Mouse (Mus musculus): ENCODE measurements around the gene Rapgef1.

DNA sequence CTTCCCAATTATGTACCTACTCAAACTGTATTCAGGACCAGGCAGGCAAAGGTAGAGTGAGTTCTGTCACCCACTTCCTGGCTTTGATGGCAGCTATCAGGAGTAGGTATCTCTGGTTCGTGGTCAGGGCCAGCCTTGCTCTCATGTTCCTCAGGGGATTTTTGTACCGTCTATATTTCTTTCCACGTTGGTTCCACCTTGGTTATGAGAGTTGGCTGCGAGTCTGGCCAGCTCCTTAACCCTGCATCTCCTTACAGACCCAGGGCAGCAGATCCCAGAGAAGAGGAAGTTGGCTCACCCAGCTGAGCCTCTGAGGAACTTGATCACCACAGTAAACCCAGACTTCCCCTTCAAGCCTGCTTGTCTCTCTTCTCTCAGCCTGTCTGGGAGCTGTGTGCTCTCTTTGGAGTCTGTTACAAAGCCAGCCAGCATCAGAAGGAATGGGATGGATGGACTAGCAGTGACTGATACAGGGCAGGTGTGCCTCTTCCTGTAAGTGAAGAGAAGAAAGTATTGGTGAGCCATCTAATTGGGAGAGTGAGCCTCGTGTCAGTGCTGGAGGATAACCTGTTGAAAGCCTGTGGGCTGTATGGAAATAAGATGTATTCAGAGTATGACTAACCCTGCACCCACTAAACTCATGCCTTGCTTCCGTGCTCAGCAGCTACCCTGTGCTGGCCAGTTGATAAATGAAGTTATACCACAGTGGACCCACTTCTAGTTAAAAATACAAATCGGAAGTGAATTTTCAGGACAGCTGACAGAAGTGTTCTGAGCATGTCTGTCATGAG lies 53.4 kb downstream of the Rapgef1 start:
- TF ChIP-seq POLR2A (IDR thresholded peaks at IDR 0.05; ENCODE audit: extremely low read depth, insufficient read depth, low read length), result no peak
- TF ChIP-seq CTCF (IDR thresholded peaks at IDR 0.05; ENCODE audit: extremely low read depth, insufficient read depth, low read length), result no peak

Data from cortical plate, adult 2 months (tissue).